Mouse (Mus musculus) layer of hippocampus, adult 18-20 months (tissue): Measurements from ENCODE around the gene Col11a2. TPM values are rescaled to one million over a fixed set of nuclear protein-coding genes. Genes with fewer than 3 reads are reported as not detected.
A peak's percentile ranks its signal among the peaks of the same experiment; 100 is the strongest.
"Not testable (repeated sequence)": the region's sequence is repeated elsewhere in the genome, so short reads cannot be mapped to it uniquely, and the experiment has no call there.

Experiments
- DNase-seq, 2 experiments: peaks; one replicate each; pipeline ENCODE4 v3.0.0; 2022; ENCODE audit warnings: low spot score in 2 of 2
- long read RNA-seq: library from polyadenylated mRNA; stranded (forward); transcript quantifications from one replicate; pipeline ENCODE4 v2.0.0, GENCODE M21; 2021
- total RNA-seq, 2 experiments: library from RNA; stranded (reverse); gene quantifications; 2 replicates each; pipeline ENCODE4 v1.2.3; 2021

Col11a2 gene
- total RNA-seq: 10 to 100 TPM; 22.5 to 23.4 TPM
- long read RNA-seq, full-length matches to known transcripts: 9 of 35 reads
- long read RNA-seq, partial matches to known transcripts: 19 of 35 reads
- long read RNA-seq, other reads (novel, unspliced or antisense): 7 of 35 reads

GRCm38 (mm10) chr17:34038878-34039561, at the start of gene Col11a2:
TSS of gene Col11a2 (plus strand) at chr17:34039437.
- DNase-seq: no peak

- peak in 1 of 2 experiments; percentile 55 for DNase-seq
Observed at GRCm38 (mm10) chr17:33991788-33992664, 47.2 kb upstream of the Col11a2 start.

GRCm38 (mm10) chr17:33994959-33995358, 44.3 kb upstream of the Col11a2 start:
- no peak for DNase-seq

GRCm38 (mm10) chr17:33995651-33996050, 43.6 kb upstream of the Col11a2 start:
- no peak for DNase-seq

GRCm38 (mm10) chr17:33997025-33997424, 42.2 kb upstream of the Col11a2 start:
- not testable (repeated sequence) for DNase-seq

GRCm38 (mm10) chr17:33998697-33999096, 40.5 kb upstream of the Col11a2 start:
- not testable (repeated sequence) for DNase-seq

- DNase-seq: no peak
Observed at GRCm38 (mm10) chr17:33999341-34000149, 39.7 kb upstream of the Col11a2 start.

- DNase-seq: peak in 1 of 2 experiments; percentile 73
Observed at GRCm38 (mm10) chr17:34000150-34000537, 39.1 kb upstream of the Col11a2 start, which contains the start of gene H2-K1. TSS of gene H2-K1 (minus strand) at chr17:34000347.

GRCm38 (mm10) chr17:34000796-34001195, 38.4 kb upstream of the Col11a2 start:
- DNase-seq: not testable (repeated sequence)

GRCm38 (mm10) chr17:34003426-34003825, 35.8 kb upstream of the Col11a2 start:
- DNase-seq: no peak

GRCm38 (mm10) chr17:34006570-34006969, 32.7 kb upstream of the Col11a2 start:
- no peak for DNase-seq

- no peak for DNase-seq
Observed at GRCm38 (mm10) chr17:34010156-34010555, 29.1 kb upstream of the Col11a2 start.

- no peak for DNase-seq
Observed at GRCm38 (mm10) chr17:34013436-34013835, 25.8 kb upstream of the Col11a2 start.

- no peak for DNase-seq
Observed at GRCm38 (mm10) chr17:34021539-34022413, 17.5 kb upstream of the Col11a2 start.

GRCm38 (mm10) chr17:34022414-34022783, 16.8 kb upstream of the Col11a2 start:
- no peak for DNase-seq

- no peak for DNase-seq
Observed at GRCm38 (mm10) chr17:34022987-34023386, 16.2 kb upstream of the Col11a2 start.

GRCm38 (mm10) chr17:34023678-34024077, 15.6 kb upstream of the Col11a2 start:
- no peak for DNase-seq

- DNase-seq: peak; percentile 90 to 91
Observed at GRCm38 (mm10) chr17:34024317-34024821, 14.9 kb upstream of the Col11a2 start, which contains the start of gene Ring1. TSS of gene Ring1 (minus strand) at chr17:34024680.

- no peak for DNase-seq
Observed at GRCm38 (mm10) chr17:34024861-34025755, 14.1 kb upstream of the Col11a2 start.
